Mouse (Mus musculus) kidney, embryonic 14.5 days (tissue): ENCODE results near the gene Gm11563. TPM values are rescaled to one million over a fixed set of nuclear protein-coding genes. Genes with fewer than 3 reads are reported as not detected.
"Not testable (repeated sequence)": the region's sequence is repeated elsewhere in the genome, so short reads cannot be mapped to it uniquely, and the experiment has no call there.

Experiments
- ATAC-seq: fragments of 200-750 bp; cut with Nextera tagmentation; 2 replicates; pipeline ENCODE4 v1.8.0; 2017; ENCODE audit warnings: moderate number of reproducible peaks, mild to moderate bottlenecking, moderate TSS enrichment, moderate library complexity; ENCODE audit not compliant: low FRiP score, low TSS enrichment
- H3K27ac ChIP-seq: fragments of 300-500 bp; sonication (generic); 2 replicates; pipeline ENCODE4 v1.5.1; 2014; ENCODE audit warnings: low read depth, mild to moderate bottlenecking, low read length, moderate library complexity, mixed read lengths
- H3K27me3 ChIP-seq: fragments of 300-500 bp; sonication (generic); 2 replicates; pipeline ENCODE4 v1.6.1; 2014; ENCODE audit warnings: mild to moderate bottlenecking, low read length; ENCODE audit not compliant: control insufficient read depth, insufficient read depth
- H3K36me3 ChIP-seq: fragments of 300-500 bp; sonication (generic); 2 replicates; pipeline ENCODE4 v1.6.1; 2014; ENCODE audit warnings: low read length, mixed read lengths; ENCODE audit not compliant: control insufficient read depth, insufficient read depth
- H3K4me1 ChIP-seq: fragments of 300-500 bp; sonication (generic); 2 replicates; pipeline ENCODE4 v1.6.1; 2014; ENCODE audit warnings: low read length, mixed read lengths; ENCODE audit not compliant: control insufficient read depth, insufficient read depth
- H3K4me2 ChIP-seq: fragments of 300-500 bp; sonication (generic); replicated peaks from 2 replicates; pipeline ENCODE4 v1.6.1; 2014; ENCODE audit warnings: low read depth, mild to moderate bottlenecking, low read length
- H3K4me3 ChIP-seq: fragments of 300-500 bp; sonication (generic); 2 replicates; pipeline ENCODE4 v1.5.1; 2014; ENCODE audit warnings: mild to moderate bottlenecking, low read length
- H3K9ac ChIP-seq: fragments of 300-500 bp; sonication (generic); 2 replicates; pipeline ENCODE4 v1.6.1; 2014; ENCODE audit warnings: low read depth, mild to moderate bottlenecking, low read length, moderate library complexity
- H3K9me3 ChIP-seq: fragments of 300-500 bp; sonication (generic); 2 replicates; pipeline ENCODE4 v1.6.1; 2016; ENCODE audit warnings: low read length; ENCODE audit not compliant: control insufficient read depth
- WGBS: fragments of 180-500 bp; shearing (Covaris S2); extraction: QIAGEN DNeasy Blood & Tissue Kit; methylation state at CpG from one replicate; pipeline ENCODE4 v1.1.7; 2014; 5-methylcytosine and 5-hydroxymethylcytosine counted together
- polyA plus RNA-seq: library from polyadenylated mRNA; unstranded; fragments of >200 nt; fragmentation: Nextera tagmentation; extraction: Ambion mirVana; gene quantifications from 2 replicates; pipeline ENCODE4 v1.2.1, GENCODE M21; 2014

Gm11563 gene
- not detected in 2 replicates for polyA plus RNA-seq

- H3K4me1 ChIP-seq, H3K36me3 ChIP-seq, ATAC-seq, H3K27ac ChIP-seq, H3K9ac ChIP-seq, H3K9me3 ChIP-seq, H3K4me2 ChIP-seq, H3K4me3 ChIP-seq, H3K27me3 ChIP-seq: not testable (repeated sequence)
- 56% methylated on average over 10 of the region's 10 CpGs for WGBS
Measured at GRCm38 (mm10) chr11:99658467-99659010, at the start of gene Gm11563. TSS of gene Gm11563 (minus strand) at chr11:99658960.

GRCm38 (mm10) chr11:99690463-99690862 lies 31.7 kb upstream of the Gm11563 start, which contains the start of gene Gm14190:
TSS of gene Gm14190 (minus strand) at chr11:99690740.
- Histone ChIP-seq H3K27ac (no peak within 1 kb of the TSS), H3K4me3 (no peak within 1 kb of the TSS), H3K36me3 (no peaks in the 10 kb centered on the region), H3K27me3 (no peaks in the 10 kb centered on the region), H3K9ac (no peak within 1 kb of the TSS), H3K9me3 (no peaks in the 10 kb centered on the region), H3K4me2 (no peak within 1 kb of the TSS), H3K4me1 (no peaks in the 10 kb centered on the region)
- 90% methylated on average over 1 of the region's 1 CpGs for WGBS
- no peak for ATAC-seq

DNA sequence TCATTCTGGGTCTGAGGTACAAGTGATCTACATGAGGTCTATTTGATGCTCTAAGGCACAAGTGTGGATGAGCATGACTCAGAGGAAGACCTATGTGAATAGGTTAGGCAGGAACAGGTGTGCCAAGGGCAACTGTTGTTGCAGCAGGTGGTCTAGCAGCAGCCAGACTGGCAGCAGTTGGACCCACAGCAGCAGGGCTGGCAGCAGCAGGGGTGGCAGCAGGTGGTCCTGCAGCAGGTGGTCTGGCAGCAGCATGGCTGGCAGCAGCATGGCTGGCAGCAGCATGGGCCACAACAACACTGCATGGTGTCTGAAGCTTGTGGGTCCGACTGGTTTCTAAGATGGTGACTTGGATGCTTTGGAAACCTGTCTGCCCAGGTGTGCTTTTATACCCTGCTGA lies 26.5 kb upstream of the Gm11563 start:
- not testable (repeated sequence) for H3K36me3 ChIP-seq, ATAC-seq, H3K9me3 ChIP-seq, H3K27me3 ChIP-seq, H3K4me3 ChIP-seq, H3K4me1 ChIP-seq, H3K27ac ChIP-seq, H3K9ac ChIP-seq, H3K4me2 ChIP-seq
- 76% methylated on average over 1 of the region's 1 CpGs for WGBS

DNA sequence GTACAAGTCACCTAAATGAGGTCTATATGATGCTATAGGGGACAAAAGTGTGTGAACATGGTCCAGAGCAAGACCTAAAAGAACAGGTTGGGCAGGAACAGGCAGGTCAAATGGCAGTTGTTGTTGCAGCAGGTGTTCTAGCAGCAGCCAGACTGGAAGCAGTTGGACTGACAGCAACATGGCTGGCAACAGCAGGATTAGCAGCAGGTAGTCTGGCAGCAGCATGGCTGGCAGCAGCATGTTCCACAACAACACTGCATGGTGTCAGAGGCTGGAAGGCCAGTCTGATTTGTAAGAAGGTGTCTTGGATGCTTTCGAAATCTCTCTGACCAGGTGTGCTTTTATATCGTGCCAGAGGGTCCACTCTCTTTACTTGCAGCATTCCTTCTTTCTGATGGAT lies 24.7 kb upstream of the Gm11563 start:
- H3K9ac ChIP-seq, result no peak overlapping the region
- H3K36me3 ChIP-seq, result no peaks in the 10 kb centered on the region
- H3K27me3 ChIP-seq, result no peaks in the 10 kb centered on the region
- H3K4me3 ChIP-seq, result no peak overlapping the region
- H3K4me2 ChIP-seq, result no peak overlapping the region
- 89% methylated on average over 2 of the region's 2 CpGs for WGBS
- ATAC-seq, result no peak
- no peak overlapping the region for H3K27ac ChIP-seq
- H3K9me3 ChIP-seq, result no peaks in the 10 kb centered on the region
- H3K4me1 ChIP-seq, result no peaks in the 10 kb centered on the region

DNA sequence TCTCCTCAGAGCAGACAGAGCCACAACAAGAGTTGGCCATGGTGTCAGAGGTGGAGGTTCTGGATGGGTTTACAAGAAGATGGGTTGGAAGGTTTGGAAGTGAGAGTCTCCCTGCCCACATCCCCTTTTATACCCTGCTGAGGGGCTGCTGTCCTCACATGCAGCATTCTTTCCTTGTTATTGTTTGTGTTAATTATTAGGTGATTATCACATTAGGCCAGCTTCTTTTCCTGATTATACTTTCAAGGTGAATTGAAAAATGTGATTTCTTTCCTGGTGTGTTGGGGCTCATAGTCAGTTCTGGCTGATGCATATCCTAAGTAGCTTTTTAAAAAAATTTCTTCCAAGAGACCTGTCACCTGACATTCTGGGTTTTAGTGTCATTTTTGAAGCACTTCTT lies 7.1 kb upstream of the Gm11563 start, which contains the start of gene Krtap4-6:
TSS of gene Krtap4-6 (minus strand) at position 101 of the 400 bp plus-strand sequence.
- Histone ChIP-seq H3K27ac (no peak within 1 kb of the TSS), H3K4me1 (no peaks in the 10 kb centered on the region), H3K4me2 (no peak within 1 kb of the TSS), H3K4me3 (no peak within 1 kb of the TSS), H3K27me3 (no peaks in the 10 kb centered on the region), H3K9ac (no peak within 1 kb of the TSS), H3K36me3 (no peaks in the 10 kb centered on the region), H3K9me3 (no peaks in the 10 kb centered on the region; the same call in 1 of the 2 replicates)
- no peak for ATAC-seq

DNA sequence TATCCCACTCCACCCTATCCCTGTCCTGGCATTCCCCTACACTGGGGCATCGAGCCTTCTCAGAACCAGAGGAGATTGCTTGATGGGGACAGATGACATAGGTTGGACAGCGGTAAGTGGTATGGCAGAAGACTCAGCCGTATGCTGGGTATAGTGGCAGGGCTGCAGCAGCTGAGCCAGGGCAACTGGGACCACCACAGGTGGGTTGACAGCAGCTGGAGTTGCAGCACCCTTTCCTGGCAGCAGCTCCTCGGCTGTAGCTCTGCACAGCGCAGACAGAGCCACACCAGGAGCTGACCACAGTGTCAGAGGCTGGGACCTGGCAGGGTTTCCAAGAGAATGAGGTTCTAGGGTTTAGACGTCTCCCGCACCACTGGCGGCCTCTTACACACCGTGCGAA lies 4.0 kb upstream of the Gm11563 start:
- H3K4me3 ChIP-seq, result no peak overlapping the region
- H3K27ac ChIP-seq, result no peak overlapping the region
- no peaks in the 10 kb centered on the region for H3K36me3 ChIP-seq
- no peaks in the 10 kb centered on the region for H3K4me1 ChIP-seq
- no peaks in the 10 kb centered on the region for H3K27me3 ChIP-seq
- H3K9ac ChIP-seq, result no peak overlapping the region
- no peak overlapping the region for H3K4me2 ChIP-seq
- 81% methylated on average over 10 of the region's 10 CpGs for WGBS
- no peak for ATAC-seq
- no peaks in the 10 kb centered on the region; the same call in 1 of the 2 replicates for H3K9me3 ChIP-seq

GRCm38 (mm10) chr11:99659256-99659655 lies 496 bp upstream of the Gm11563 start:
- Histone ChIP-seq H3K27ac (no peak overlapping the region), H3K9me3 (no peaks in the 10 kb centered on the region; the same call in 1 of the 2 replicates), H3K36me3 (no peaks in the 10 kb centered on the region), H3K9ac (no peak overlapping the region), H3K4me3 (no peak overlapping the region), H3K4me2 (no peak overlapping the region), H3K27me3 (no peaks in the 10 kb centered on the region), H3K4me1 (no peaks in the 10 kb centered on the region)
- no peak for ATAC-seq
- 74% methylated on average over 4 of the region's 4 CpGs for WGBS

DNA sequence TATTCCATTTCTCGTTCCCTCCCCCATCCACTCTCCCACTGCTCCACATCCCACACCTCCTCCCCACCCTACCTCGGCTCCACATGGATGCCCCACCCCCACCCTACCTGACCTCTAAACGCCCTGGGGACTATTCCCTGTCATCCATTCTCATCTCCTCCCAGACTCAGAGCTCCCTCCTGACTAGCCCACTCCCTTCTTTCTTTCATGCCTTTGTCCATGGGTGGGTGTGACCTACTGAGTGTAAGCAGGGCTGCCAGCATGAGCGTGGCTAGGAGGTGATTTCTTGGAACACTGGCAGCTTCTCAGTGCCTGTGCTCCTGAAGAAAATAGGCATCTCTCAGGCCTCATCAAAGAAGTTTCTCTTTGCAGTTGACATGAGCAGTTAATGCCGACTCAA lies 1.7 kb downstream of the Gm11563 start:
- 45% methylated on average over 5 of the region's 5 CpGs for WGBS
- Histone ChIP-seq H3K27ac (no peak overlapping the region), H3K4me1 (no peaks in the 10 kb centered on the region), H3K36me3 (no peaks in the 10 kb centered on the region), H3K27me3 (no peaks in the 10 kb centered on the region), H3K4me3 (no peak overlapping the region), H3K4me2 (no peak overlapping the region), H3K9me3 (no peaks in the 10 kb centered on the region; the same call in 1 of the 2 replicates), H3K9ac (no peak overlapping the region)
- ATAC-seq, result no peak

GRCm38 (mm10) chr11:99650136-99650535 lies 8.6 kb downstream of the Gm11563 start, which contains the start of gene Gm11555:
TSS of gene Gm11555 (minus strand) at chr11:99650236.
- Histone ChIP-seq H3K4me3 (no peak within 1 kb of the TSS), H3K27me3 (no peaks in the 10 kb centered on the region), H3K27ac (no peak within 1 kb of the TSS), H3K9me3 (no peaks in the 10 kb centered on the region), H3K4me1 (no peaks in the 10 kb centered on the region), H3K4me2 (no peak within 1 kb of the TSS), H3K9ac (no peak within 1 kb of the TSS), H3K36me3 (no peaks in the 10 kb centered on the region)
- ATAC-seq, result no peak
- 90% methylated on average over 2 of the region's 2 CpGs for WGBS
